Mouse (Mus musculus) cerebellum, adult (tissue): ENCODE measurements at regions not wholly inside any gene's neighbourhood (a gene's known extent, or its start where the extent isn't known, plus 50 kb on each side); places are given as distances from the start of the nearest gene placed in this dataset.
"Not testable (repeated sequence)": the region's sequence is repeated elsewhere in the genome, so short reads cannot be mapped to it uniquely, and the experiment has no call there.

Experiments used
- ATAC-seq: cut with Nextera tagmentation; 2 replicates; pipeline ENCODE4 v1.9.2; 2017; ENCODE audit warnings: mild to moderate bottlenecking, moderate library complexity, mixed read lengths; ENCODE audit not compliant: insufficient number of reproducible peaks, low FRiP score, low TSS enrichment

- ATAC-seq = no peak
Measured at GRCm38 (mm10) chr17:4516846-4517245, 477.3 kb upstream of the Arid1b start.

- no peak for ATAC-seq
Measured at GRCm38 (mm10) chr17:4521031-4521430, 473.1 kb upstream of the Arid1b start.

GRCm38 (mm10) chr17:4526466-4526865, 467.7 kb upstream of the Arid1b start:
- ATAC-seq = no peak

GRCm38 (mm10) chr17:4532126-4532525, 462.0 kb upstream of the Arid1b start:
- ATAC-seq = no peak

- ATAC-seq = no peak
Measured at GRCm38 (mm10) chr17:4540435-4540834, 453.7 kb upstream of the Arid1b start.

- ATAC-seq = no peak
Measured at GRCm38 (mm10) chr17:4541020-4541743, 452.9 kb upstream of the Arid1b start.

GRCm38 (mm10) chr17:4546579-4546978, 447.6 kb upstream of the Arid1b start:
- no peak for ATAC-seq

- not testable (repeated sequence) for ATAC-seq
Measured at GRCm38 (mm10) chr17:4553026-4553425, 441.1 kb upstream of the Arid1b start.

- ATAC-seq = no peak
Measured at GRCm38 (mm10) chr17:4563641-4564040, 430.5 kb upstream of the Arid1b start.

GRCm38 (mm10) chr17:4576883-4577282, 417.2 kb upstream of the Arid1b start:
- no peak for ATAC-seq

- ATAC-seq = no peak
Measured at GRCm38 (mm10) chr17:4581851-4582250, 412.3 kb upstream of the Arid1b start.

GRCm38 (mm10) chr17:4610481-4610880, 383.7 kb upstream of the Arid1b start:
- ATAC-seq = no peak

- no peak for ATAC-seq
Measured at GRCm38 (mm10) chr17:4610993-4611392, 383.1 kb upstream of the Arid1b start.

GRCm38 (mm10) chr17:4611711-4612110, 382.4 kb upstream of the Arid1b start:
- ATAC-seq = no peak

GRCm38 (mm10) chr17:4612136-4612535, 382.0 kb upstream of the Arid1b start:
- ATAC-seq = no peak

GRCm38 (mm10) chr17:4612741-4613140, 381.4 kb upstream of the Arid1b start:
- ATAC-seq = no peak

GRCm38 (mm10) chr17:4620361-4620760, 373.8 kb upstream of the Arid1b start:
- ATAC-seq = no peak

GRCm38 (mm10) chr17:4626126-4626525, 368.0 kb upstream of the Arid1b start:
- ATAC-seq = not testable (repeated sequence)

GRCm38 (mm10) chr17:4627542-4627941, 366.6 kb upstream of the Arid1b start:
- ATAC-seq = no peak

GRCm38 (mm10) chr17:4631122-4631521, 363.0 kb upstream of the Arid1b start:
- ATAC-seq = no peak

- ATAC-seq = no peak
Measured at GRCm38 (mm10) chr17:4632506-4632905, 361.6 kb upstream of the Arid1b start.

- ATAC-seq = no peak
Measured at GRCm38 (mm10) chr17:4633771-4634170, 360.4 kb upstream of the Arid1b start.
